Mouse (Mus musculus) pancreas, adult 10 weeks (tissue): Measurements from ENCODE around the gene Ubqln5. TPM values are rescaled to one million over a fixed set of nuclear protein-coding genes. Genes with fewer than 3 reads are reported as not detected.

Experiments
- polyA plus RNA-seq: library from polyadenylated mRNA; stranded (reverse); fragments of 350-450 nt; fragmentation: Illumina TruSeq; extraction: RNeasy Lipid Tissue Mini Kit (QIAGEN cat#74804); gene quantifications from one replicate; pipeline ENCODE4 v1.2.3, GENCODE M21; 2015; ENCODE audit warnings: low read depth, low replicate concordance; ENCODE audit not compliant: insufficient read depth

Gene Ubqln5
- not detected for polyA plus RNA-seq

GRCm38 (mm10) chr7:104129726-104130125 is at the start of gene Ubqln5:
Gene Ubqln5 (minus strand): TSS chr7:104129826.

GRCm38 (mm10) chr7:104150456-104150855 is 20.8 kb upstream of the Ubqln5 start, which contains the start of gene Ubqlnl:
Gene Ubqlnl (minus strand): TSS chr7:104150556.

DNA sequence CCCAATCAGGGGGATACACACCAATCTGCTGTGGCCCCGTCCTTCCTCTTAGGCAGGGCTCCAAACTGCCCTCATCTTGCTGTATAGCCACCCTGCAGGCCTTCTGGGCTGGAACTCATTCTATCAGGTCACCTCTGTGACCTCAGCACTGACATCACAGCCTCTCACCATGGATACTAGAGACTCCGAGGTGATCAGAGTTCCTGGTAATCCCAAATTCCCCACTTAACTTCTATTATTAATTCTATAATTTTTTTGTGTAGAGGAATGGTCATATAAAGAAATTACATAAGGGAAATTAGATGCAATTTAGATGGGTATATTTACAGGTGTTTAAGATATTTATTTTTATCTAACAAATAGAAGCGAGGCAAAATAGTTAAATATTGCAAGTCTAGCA is 13.6 kb upstream of the Ubqln5 start, which contains the start of gene Ubqln3:
Gene Ubqln3 (minus strand): TSS at position 101 of the 400 bp plus-strand sequence.

GRCm38 (mm10) chr7:104137305-104137704 is 7.7 kb upstream of the Ubqln5 start, which contains the start of gene Olfr643:
Gene Olfr643 (minus strand): TSS chr7:104137405.

GRCm38 (mm10) chr7:104104757-104104972 is 25.0 kb downstream of the Ubqln5 start, which contains the start of gene Olfr646:
Gene Olfr646 (plus strand): TSS chr7:104104873.

DNA sequence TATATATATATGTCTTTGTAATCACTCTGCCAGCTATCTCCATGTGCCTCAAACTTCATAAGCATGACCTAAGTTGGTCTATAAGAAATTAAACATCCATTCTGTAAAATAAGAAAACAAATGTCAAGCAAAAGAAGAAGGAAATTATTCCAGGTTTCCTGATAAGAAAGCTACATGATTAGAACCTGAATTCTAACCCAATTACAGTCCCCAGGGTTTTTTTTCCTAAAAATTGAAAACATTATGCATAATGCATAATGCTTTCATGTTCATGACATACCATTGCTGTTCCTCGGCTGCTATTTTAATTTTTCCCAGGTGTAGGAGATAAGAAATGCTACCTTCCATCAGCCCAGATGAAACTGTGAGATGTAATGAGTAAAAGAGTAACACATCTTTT is 44.3 kb downstream of the Ubqln5 start, which contains the start of gene Olfr645:
Gene Olfr645 (minus strand): TSS at position 101 of the 400 bp plus-strand sequence.

Other genes with a start within 250 kb of the Ubqln5 start
- not detected for gene Olfr66, start 243.6 kb downstream of the Ubqln5 start, polyA plus RNA-seq
- gene Olfr64, start 235.3 kb downstream of the Ubqln5 start, polyA plus RNA-seq = not detected
- gene Olfr65, start 226.3 kb downstream of the Ubqln5 start, polyA plus RNA-seq = not detected
- gene Olfr631, start 201.0 kb downstream of the Ubqln5 start, polyA plus RNA-seq = not detected
- gene Olfr632, start 195.5 kb downstream of the Ubqln5 start, polyA plus RNA-seq = not detected
- gene Olfr633, start 185.4 kb downstream of the Ubqln5 start, polyA plus RNA-seq = not detected
- gene Olfr635, start 158.7 kb downstream of the Ubqln5 start, polyA plus RNA-seq = not detected
- gene Olfr638, start 131.1 kb downstream of the Ubqln5 start, polyA plus RNA-seq = not detected
- not detected for gene Olfr639, start 112.5 kb downstream of the Ubqln5 start, polyA plus RNA-seq
- gene Olfr640, start 104.3 kb downstream of the Ubqln5 start, polyA plus RNA-seq = not detected
- gene Olfr641, start 94.4 kb downstream of the Ubqln5 start, polyA plus RNA-seq = not detected
- not detected for gene Olfr642, start 77.2 kb downstream of the Ubqln5 start, polyA plus RNA-seq
- gene 4930516K23Rik, start 68.4 kb downstream of the Ubqln5 start, polyA plus RNA-seq = not detected
- not detected for gene Olfr644, start 58.0 kb downstream of the Ubqln5 start, polyA plus RNA-seq
- not detected for gene Olfr645, start 44.4 kb downstream of the Ubqln5 start, polyA plus RNA-seq
- gene Olfr646, start 25.0 kb downstream of the Ubqln5 start, polyA plus RNA-seq = not detected
- not detected for gene Olfr643, start 7.6 kb upstream of the Ubqln5 start, polyA plus RNA-seq
- not detected for gene Ubqln3, start 13.5 kb upstream of the Ubqln5 start, polyA plus RNA-seq
- not detected for gene Ubqlnl, start 20.7 kb upstream of the Ubqln5 start, polyA plus RNA-seq
- gene Olfm5, start 35.0 kb upstream of the Ubqln5 start, polyA plus RNA-seq = not detected
- gene Olfr648, start 53.6 kb upstream of the Ubqln5 start, polyA plus RNA-seq = 0.28 TPM
- not detected for gene Olfr649, start 66.2 kb upstream of the Ubqln5 start, polyA plus RNA-seq
- gene Trim6, start 89.0 kb upstream of the Ubqln5 start, polyA plus RNA-seq = not detected
- gene Trim34a, start 114.6 kb upstream of the Ubqln5 start, polyA plus RNA-seq = 2.8 TPM
- gene Trim5, start 158.3 kb upstream of the Ubqln5 start, polyA plus RNA-seq = 0.42 TPM
- 10.1 TPM for gene Trim12a, start 185.6 kb upstream of the Ubqln5 start, polyA plus RNA-seq
- not detected for gene Trim34b, start 199.6 kb upstream of the Ubqln5 start, polyA plus RNA-seq
- gene Trim12c, start 223.5 kb upstream of the Ubqln5 start, polyA plus RNA-seq = 2.9 TPM
- not detected for gene Trim30b, start 240.1 kb upstream of the Ubqln5 start, polyA plus RNA-seq